Mouse (Mus musculus) kidney, postnatal 14 days (tissue): ENCODE results near the gene 4933417A18Rik.
"Not testable (repeated sequence)": the region's sequence is repeated elsewhere in the genome, so short reads cannot be mapped to it uniquely, and the experiment has no call there.

Experiments
- DNase-seq: peaks from one replicate; pipeline ENCODE4 v3.0.0; 2022; ENCODE audit warnings: mixed read lengths

Gene 4933417A18Rik

DNA sequence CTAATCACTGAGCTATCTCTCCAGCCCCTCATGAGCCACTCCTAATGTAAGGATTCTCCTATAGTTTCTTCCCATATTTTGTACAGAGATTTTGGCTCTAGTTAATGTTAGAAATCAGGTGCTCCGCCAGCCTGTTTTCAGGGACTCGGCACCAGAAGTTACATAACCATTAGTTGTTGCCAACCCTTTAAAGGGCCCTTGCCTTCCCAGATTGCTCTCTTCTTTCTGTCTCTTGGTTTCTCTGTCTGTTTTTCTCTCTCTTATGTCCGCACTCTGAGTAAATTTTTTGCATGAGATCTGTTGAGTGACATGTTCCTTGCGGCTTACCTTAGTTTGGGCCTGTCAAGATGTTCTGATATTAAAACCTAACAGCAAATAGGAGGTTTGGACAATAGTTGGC, 51.9 kb downstream of the 4933417A18Rik start:
- DNase-seq, result no peak

DNA sequence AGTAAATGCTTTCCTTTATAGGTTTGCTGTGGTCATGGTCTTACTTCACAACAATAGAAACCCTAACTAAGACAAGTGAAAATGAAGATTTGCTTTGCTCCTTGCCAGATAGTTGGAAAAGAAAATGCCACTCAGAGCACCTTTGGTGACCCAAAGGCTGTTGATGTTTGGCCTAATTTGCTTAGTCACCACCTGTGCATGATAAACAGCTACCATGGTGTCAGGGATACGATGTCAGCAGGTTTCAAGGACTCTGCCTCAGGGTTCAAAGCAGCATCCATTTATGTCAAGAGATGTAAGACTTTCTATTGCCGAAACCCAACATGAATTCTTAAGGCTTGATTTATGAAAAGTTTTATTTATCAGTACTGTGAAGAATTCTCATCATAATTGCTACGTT, 53.2 kb downstream of the 4933417A18Rik start:
- DNase-seq, result no peak

DNA sequence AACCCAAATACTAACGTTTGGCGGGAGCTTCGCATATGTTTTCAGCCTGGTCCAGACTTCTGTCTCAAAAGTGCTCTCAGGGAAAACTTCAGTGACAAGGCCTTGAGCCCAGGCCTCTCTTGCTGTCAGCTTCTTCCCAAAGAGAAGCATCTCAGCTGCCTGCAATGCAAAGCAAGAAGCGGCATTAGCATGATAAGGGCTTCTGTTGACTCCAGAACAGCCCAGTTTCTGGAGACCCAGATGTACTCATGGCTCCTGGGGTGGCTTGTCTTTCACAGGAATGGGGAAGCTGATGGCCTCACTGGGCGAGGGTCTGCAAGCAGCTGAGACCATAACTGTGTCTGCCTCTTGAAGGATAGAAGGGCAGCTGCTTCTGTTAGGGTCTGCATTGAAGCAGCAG, 54.4 kb downstream of the 4933417A18Rik start:
- not testable (repeated sequence) for DNase-seq

DNA sequence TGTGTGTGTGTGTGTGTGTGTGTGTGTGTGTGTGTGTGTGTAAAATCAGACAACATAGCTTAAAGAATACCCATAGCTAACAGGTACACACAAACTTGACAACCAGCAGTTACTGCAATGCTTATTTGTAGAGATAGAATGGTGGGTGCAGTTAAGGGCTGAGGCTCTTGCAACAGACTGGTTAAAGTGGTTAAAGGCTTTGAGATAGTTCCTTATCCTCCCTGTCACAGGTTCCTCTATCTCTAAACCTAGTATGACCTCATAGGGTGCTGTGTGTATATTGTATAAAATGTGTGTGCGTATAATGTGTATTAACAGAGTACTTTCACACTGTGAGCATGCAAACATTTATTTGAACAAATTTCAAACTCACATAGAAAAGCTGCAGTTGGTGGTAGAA, 59.3 kb downstream of the 4933417A18Rik start:
- not testable (repeated sequence) for DNase-seq

DNA sequence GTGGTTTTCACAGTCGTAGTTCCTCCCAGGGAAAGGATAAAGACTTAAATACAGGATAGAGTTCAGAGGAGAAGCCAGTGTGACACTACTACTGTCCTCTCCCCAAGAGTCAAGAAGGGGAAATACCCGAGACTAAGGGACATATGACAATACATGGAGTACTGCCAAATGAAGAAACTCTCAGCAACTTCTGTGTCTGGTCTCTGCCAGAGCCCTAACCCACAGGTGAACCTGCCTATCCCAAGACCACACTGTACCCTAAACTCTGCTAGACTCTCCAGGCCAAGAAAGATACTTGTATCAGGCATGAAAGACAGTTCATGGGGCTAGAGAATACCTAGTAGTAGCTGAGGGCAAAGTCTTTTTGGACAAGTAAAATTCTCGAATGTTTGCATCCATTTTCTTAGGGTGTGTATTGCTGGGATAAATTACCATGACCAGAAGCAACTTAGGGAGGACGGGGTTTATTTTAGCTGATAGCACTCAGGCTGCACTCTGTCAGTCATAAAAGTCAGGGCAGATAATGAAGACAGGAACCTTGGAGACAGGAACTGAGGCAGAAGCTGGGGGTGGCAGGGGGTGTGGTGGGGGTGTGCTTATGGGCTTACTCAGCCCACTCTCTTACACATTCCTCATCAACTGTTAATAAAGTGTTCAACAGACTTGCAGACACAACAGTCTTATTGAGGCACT, 67.5 kb downstream of the 4933417A18Rik start:
- no peak for DNase-seq

DNA sequence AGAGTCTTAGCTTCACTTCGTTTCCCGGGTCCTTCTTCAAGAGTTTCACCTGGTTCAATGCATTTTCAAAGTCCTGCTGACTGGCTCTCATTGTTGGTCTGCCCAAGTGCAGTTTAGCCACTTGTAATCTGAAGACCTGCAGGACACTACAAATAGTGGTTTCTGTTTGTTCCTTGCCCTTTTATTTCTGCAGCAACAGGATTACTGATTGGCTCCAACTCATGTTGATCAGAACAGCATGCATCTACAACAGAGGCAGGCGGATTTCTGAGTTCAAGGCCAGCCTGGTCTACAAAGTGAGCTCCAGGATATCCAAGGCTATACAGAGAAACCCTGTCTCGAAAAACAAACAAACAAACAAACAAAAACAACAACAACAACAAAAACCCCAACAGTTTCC, 68.9 kb downstream of the 4933417A18Rik start:
- no peak for DNase-seq

DNA sequence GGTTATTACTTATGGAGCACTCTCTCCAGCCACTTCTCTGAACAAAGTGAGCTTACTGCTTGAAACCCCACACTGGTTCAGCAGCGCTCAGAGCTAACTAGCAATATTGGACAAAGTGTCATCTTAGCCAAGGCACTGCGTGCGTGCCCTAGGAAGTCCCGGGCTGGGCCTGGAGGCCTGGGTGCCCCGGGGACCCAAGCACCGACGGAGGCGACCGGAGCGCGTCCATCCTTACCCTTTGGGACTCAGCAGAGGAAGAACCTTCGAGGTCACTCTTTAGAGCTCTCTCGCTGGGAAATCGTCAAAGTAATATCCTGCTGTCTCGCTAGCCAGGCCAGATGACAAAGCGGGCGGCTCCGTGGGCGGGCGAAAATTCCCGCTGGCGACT, 69.4 kb downstream of the 4933417A18Rik start:
- DNase-seq, result no peak

DNA sequence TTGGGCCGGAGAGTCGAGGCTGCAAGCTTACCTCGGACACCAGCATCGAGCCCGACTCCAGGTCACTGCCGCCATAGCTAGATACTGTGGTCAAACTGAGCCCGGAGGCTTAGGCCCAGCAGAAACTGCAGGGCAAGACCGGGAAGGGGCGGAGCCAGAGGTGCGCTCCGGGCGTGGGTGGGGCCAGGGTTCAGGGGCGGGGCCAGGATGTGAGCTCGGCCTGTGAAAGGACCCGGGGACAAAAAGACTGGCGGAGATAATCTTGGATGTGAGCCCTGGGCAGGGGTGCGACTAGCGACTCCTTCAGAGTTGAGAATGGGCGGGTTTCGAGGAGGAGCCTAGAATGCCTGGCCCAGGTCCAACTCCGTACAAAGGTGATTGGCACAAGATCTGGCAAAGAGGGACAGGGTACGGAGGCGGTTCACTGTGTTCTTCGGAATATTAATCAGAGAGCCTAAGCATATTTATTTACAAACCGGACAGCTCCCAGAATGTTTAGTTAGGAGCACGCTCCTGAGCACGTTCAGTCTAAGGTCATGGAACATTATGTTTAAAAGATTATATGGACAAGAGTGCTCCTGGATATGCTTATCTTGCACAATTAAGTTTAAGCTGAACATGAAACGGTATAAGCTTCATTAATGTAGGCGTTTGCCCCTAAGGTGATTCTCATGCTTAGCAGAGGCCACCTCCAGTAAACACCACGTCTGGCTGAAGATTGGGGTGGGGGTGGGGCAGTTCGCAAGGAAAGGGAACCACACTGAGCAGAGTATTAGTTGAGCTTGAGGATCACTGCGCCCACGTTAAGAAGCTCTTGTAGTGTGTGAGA, 70.0 kb downstream of the 4933417A18Rik start:
- peak; percentile 98 for DNase-seq

DNA sequence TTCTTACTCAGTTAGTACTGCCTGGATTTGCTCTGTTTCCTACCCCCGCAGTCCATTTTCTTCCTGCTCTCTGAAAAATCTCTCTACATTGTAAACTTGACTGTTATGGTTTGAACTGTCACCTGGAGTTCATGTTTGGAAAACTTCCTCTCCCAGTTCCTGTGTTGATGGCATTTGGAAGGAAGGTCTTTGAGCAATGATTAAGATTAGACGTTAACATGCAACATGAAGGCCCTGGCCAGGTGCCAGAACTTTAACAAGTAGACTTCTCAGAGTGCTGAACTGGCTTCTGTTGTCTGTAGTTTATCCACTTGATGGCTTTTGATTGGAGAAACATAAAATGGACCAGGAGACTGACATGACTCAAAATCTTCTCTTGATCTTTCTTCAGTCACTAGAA, 71.7 kb downstream of the 4933417A18Rik start:
- peak; percentile 70 for DNase-seq
